Mouse (Mus musculus): Measurements from ENCODE around the gene Rere. TPM values are rescaled to one million over a fixed set of nuclear protein-coding genes. Genes with fewer than 3 reads are reported as not detected.

Rere gene
- polyA plus RNA-seq, 1 experiment from 2014 or later: 13.6 TPM

DNA sequence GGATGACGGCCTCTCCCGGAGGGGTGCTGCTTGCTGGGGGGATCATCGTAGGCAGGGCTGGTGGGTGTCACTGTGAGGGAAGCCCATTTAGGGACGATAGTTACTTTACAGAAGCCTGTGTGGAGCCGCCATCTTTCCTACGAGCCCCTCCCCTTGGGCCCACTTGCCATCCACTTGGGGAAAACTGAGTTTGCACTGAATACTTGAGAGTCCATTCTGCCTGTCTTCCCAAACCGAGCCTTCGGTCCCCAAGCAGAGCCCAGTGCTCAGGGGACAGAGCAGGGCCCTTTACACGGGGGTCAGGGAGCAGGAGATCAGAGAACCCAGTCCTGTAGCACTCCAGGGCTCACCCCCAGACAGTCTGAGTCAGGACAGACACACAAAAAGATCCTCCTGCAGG lies 362.9 kb downstream of the Rere start:
- DNase-seq (ENCODE audit: low spot score): no peak

DNA sequence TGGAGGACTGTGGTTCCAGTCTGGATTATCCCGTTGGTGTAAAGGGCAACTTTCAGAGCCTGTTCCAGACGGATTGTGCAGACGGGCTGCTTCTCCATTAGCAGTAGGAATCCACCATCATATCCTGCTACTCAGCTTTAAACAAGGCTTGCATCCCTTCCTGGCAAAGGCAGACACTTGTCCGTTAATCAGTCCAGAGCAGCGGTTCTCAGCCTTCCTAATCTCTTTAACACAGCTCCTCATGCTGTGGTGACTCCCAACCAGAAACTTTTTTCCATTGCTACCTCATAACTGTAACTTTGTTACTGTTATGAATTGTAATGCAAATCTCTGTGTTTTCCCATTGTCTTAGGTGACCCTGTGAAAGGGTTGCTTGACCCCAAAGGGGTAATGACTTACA lies 367.9 kb downstream of the Rere start:
- no peak for DNase-seq (ENCODE audit: low spot score)

- DNase-seq (ENCODE audit: low spot score): peak; percentile 53
Observed at GRCm38 (mm10) chr4:150651390-150652277, 370.2 kb downstream of the Rere start, which contains the start of gene Slc45a1. Gene Slc45a1, minus strand, starts transcription at chr4:150652174.

DNA sequence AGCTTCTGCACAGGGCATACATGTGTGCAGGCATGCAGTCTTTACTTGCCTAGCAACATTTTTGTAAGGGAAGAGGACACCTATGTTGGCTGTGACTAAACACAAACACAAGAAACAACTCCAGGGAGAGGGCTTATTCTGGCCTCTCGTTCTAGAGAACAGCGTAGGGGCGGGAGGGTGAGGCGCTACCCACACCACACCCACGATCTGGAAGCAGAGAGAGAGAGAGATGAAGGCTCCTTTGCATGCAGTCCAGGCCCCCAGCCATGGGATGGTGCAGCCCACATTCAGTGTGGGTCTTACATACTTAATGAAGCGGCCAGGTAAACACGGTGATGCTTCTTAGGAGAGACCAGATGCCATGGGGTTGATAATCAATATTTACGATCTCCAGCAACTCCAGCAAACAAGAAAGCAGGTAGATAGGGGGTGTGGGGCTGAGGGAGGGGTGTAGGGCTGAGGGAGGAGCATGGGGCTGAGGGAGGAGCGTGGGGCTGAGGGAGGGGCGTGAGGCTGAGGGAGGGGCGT lies 371.7 kb downstream of the Rere start:
- DNase-seq (ENCODE audit: low spot score): no peak

- DNase-seq (ENCODE audit: low spot score): peak; percentile 83
Observed at GRCm38 (mm10) chr4:150655989-150656388, 374.5 kb downstream of the Rere start.

DNA sequence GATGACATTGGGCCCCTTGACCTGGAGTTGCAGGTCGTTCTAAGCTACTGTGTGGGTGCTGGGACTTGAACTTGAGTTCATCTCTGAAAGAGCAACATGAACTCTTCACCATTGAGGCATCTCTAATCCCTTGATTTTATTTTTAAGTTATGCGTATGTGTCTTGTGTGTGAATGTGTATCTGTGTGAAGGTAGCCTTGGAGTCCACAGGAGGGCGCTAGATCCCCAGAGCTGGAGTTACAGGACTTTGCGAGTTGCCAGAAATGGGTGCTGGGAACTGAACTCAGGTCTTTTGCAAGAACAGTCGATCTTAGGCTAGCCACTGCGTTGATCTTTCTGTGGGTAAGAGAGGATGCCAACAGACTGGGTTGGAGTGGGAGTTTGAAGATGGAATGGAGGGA lies 375.1 kb downstream of the Rere start:
- DNase-seq (ENCODE audit: low spot score): no peak

GRCm38 (mm10) chr4:150659926-150660610 lies 378.6 kb downstream of the Rere start:
- peak; percentile 23 for DNase-seq (ENCODE audit: low spot score)

- DNase-seq (ENCODE audit: low spot score): no peak
Observed at GRCm38 (mm10) chr4:150661886-150662285, 380.4 kb downstream of the Rere start.

DNA sequence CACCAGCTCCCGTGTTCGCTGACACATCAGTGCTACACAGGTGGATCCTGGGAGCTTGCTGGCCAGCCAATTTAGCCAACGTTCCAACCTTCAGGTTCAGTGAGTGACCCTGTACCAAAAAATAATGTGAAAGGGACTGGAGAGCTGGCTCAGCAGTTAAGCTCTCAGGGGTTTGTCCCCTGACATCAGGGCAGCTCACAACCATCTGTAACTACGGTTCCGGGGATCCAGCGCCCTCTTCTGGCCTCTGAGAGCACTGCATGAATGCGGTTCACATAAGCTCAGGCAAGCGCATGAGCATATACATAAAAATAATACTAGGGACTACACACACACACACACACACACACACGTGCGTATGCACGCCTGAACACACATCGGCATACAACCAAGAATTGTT lies 381.7 kb downstream of the Rere start:
- DNase-seq (ENCODE audit: low spot score): peak; percentile 46

GRCm38 (mm10) chr4:150664726-150665125 lies 383.3 kb downstream of the Rere start:
- DNase-seq (ENCODE audit: low spot score): no peak

- DNase-seq (ENCODE audit: low spot score): no peak
Observed at GRCm38 (mm10) chr4:150665806-150666205, 384.4 kb downstream of the Rere start.

Other genes with a start within 250 kb of the Rere start
- 0.42 and 0.59 TPM in 2 replicates for gene Gpr157, start 194.3 kb upstream of the Rere start, polyA plus RNA-seq (2015; fragmentation: Nextera tagmentation; extraction: Ambion mirVana)
- 0.17 and 0.22 TPM in 2 replicates for gene Slc2a5, start 162.4 kb upstream of the Rere start, polyA plus RNA-seq (2015; fragmentation: Nextera tagmentation; extraction: Ambion mirVana)
- not detected in 2 replicates for gene Slc2a7, start 132.7 kb upstream of the Rere start, polyA plus RNA-seq (2015; fragmentation: Nextera tagmentation; extraction: Ambion mirVana)
- 0.30 and 0.93 TPM in 2 replicates for gene Car6, start 80.3 kb upstream of the Rere start, polyA plus RNA-seq (2015; fragmentation: Nextera tagmentation; extraction: Ambion mirVana)
- 700 and 780 TPM in 2 replicates for gene Eno1, start 44.9 kb upstream of the Rere start, polyA plus RNA-seq (2015; fragmentation: Nextera tagmentation; extraction: Ambion mirVana)

All from thymus, postnatal 0 days (tissue).